Mouse (Mus musculus) adrenal gland, postnatal 25 days (tissue): ENCODE data around the gene Gm10842. TPM values are rescaled to one million over a fixed set of nuclear protein-coding genes. Genes with fewer than 3 reads are reported as not detected.

ENCODE experiments used
- total RNA-seq: library from RNA; stranded (reverse); gene quantifications from 2 replicates; pipeline ENCODE4 v1.2.3, GENCODE M21; 2021

Gm10842 gene
- total RNA-seq, 1 experiment from 2014 or later: not detected

Other genes with a start within 250 kb of the Gm10842 start
- 1.1 TPM in 1 of 2 replicates, not detected in the other for gene Efcab3, start 83.3 kb upstream of the Gm10842 start, total RNA-seq
- gene Mettl2, start 20.5 kb upstream of the Gm10842 start, total RNA-seq: 22.6 and 23.8 TPM in 2 replicates
- 52.7 and 54.9 TPM in 2 replicates for gene Tlk2, start 31.9 kb downstream of the Gm10842 start, total RNA-seq
- gene Mrc2, start 145.8 kb downstream of the Gm10842 start, total RNA-seq: 21.3 and 21.7 TPM in 2 replicates